Mouse (Mus musculus): Measurements from ENCODE around the gene Slc10a4.
"Not testable (repeated sequence)": the region's sequence is repeated elsewhere in the genome, so short reads cannot be mapped to it uniquely, and the experiment has no call there.

The Slc10a4 gene

GRCm38 (mm10) chr5:73013611-73014287 is 7.1 kb downstream of the Slc10a4 start:
- not testable (repeated sequence) for DNase-seq (ENCODE audit: low spot score in 2 of 2)

GRCm38 (mm10) chr5:73014745-73015144 is 8.1 kb downstream of the Slc10a4 start:
- no peak for DNase-seq (ENCODE audit: low spot score in 2 of 2)

- DNase-seq (ENCODE audit: low spot score in 2 of 2) = no peak
These were observed 17.1 kb downstream of the Slc10a4 start for GRCm38 (mm10) chr5:73023801-73024200.

GRCm38 (mm10) chr5:73028646-73029045 is 22.0 kb downstream of the Slc10a4 start:
- DNase-seq (ENCODE audit: low spot score in 2 of 2) = no peak

- DNase-seq (ENCODE audit: low spot score in 2 of 2) = no peak
These were observed 25.8 kb downstream of the Slc10a4 start for GRCm38 (mm10) chr5:73032481-73032880.

GRCm38 (mm10) chr5:73044055-73044454 is 37.4 kb downstream of the Slc10a4 start:
- no peak for DNase-seq (ENCODE audit: low spot score in 2 of 2)

GRCm38 (mm10) chr5:73047651-73048245 is 41.1 kb downstream of the Slc10a4 start:
- no peak for DNase-seq (ENCODE audit: low spot score in 2 of 2)

GRCm38 (mm10) chr5:73053933-73054332 is 47.2 kb downstream of the Slc10a4 start:
- DNase-seq (ENCODE audit: low spot score in 2 of 2) = no peak

GRCm38 (mm10) chr5:73056457-73056856 is 49.8 kb downstream of the Slc10a4 start:
- no peak for DNase-seq (ENCODE audit: low spot score in 2 of 2)

- DNase-seq (ENCODE audit: low spot score in 2 of 2) = no peak
These were observed 50.3 kb downstream of the Slc10a4 start for GRCm38 (mm10) chr5:73056937-73057336.

GRCm38 (mm10) chr5:73061506-73062155 is 54.9 kb downstream of the Slc10a4 start:
- no peak for DNase-seq (ENCODE audit: low spot score in 2 of 2)
